Mouse (Mus musculus) testis, adult 2 months (tissue): Measurements from ENCODE around the gene AY761185. TPM values are rescaled to one million over a fixed set of nuclear protein-coding genes. Genes with fewer than 3 reads are reported as not detected.
"Not testable (repeated sequence)": the region's sequence is repeated elsewhere in the genome, so short reads cannot be mapped to it uniquely, and the experiment has no call there.

ENCODE experiments used
- H3K27ac ChIP-seq: fragments of 200-500 bp; 2 replicates; pipeline ENCODE4 v1.5.1; 2012; ENCODE audit warnings: low read depth, low read length; ENCODE audit not compliant: control insufficient read depth, insufficient read depth
- H3K27me3 ChIP-seq: fragments of 200-500 bp; 2 replicates; pipeline ENCODE4 v1.6.1; 2012; ENCODE audit warnings: mild to moderate bottlenecking, low read length, moderate library complexity; ENCODE audit not compliant: control insufficient read depth, insufficient read depth
- H3K36me3 ChIP-seq: fragments of 200-500 bp; 2 replicates; pipeline ENCODE4 v1.6.1; 2012; ENCODE audit warnings: mild to moderate bottlenecking, low read length; ENCODE audit not compliant: control insufficient read depth, insufficient read depth
- H3K4me1 ChIP-seq: fragments of 200-500 bp; 2 replicates; pipeline ENCODE4 v1.6.1; 2012; ENCODE audit warnings: low read length; ENCODE audit not compliant: control insufficient read depth, insufficient read depth
- H3K4me3 ChIP-seq: fragments of 200-500 bp; 2 replicates; pipeline ENCODE4 v1.5.1; 2012; ENCODE audit warnings: low read depth, mild to moderate bottlenecking, low read length, moderate library complexity, mixed read lengths; ENCODE audit not compliant: control insufficient read depth
- CTCF ChIP-seq: fragments of 200-500 bp; IDR thresholded peaks from 2 replicates; pipeline ENCODE4 v1.5.1; 2012; ENCODE audit warnings: low read depth, mild to moderate bottlenecking, inconsistent platforms, low read length, moderate library complexity; ENCODE audit not compliant: control insufficient read depth, insufficient read depth, insufficient replicate concordance
- POLR2A ChIP-seq: fragments of 200-500 bp; IDR thresholded peaks from 2 replicates; pipeline ENCODE4 v1.6.1; 2012; ENCODE audit warnings: low read depth, mild to moderate bottlenecking, inconsistent platforms, low read length, moderate library complexity; ENCODE audit not compliant: control insufficient read depth
- polyA plus RNA-seq: library from polyadenylated mRNA; depleted of rRNA; stranded (reverse); fragments of >200 nt; gene quantifications from 2 replicates; pipeline ENCODE4 v1.2.3, GENCODE M21; 2012; rRNA removed

AY761185 gene
- polyA plus RNA-seq = 14.3 TPM in 1 of 2 replicates, not detected in the other

GRCm38 (mm10) chr8:20944610-20945009 is at the start of gene AY761185:
Gene AY761185, minus strand, starts transcription at chr8:20944710.
- H3K4me3 ChIP-seq = no peak within 1 kb of the TSS
- H3K4me1 ChIP-seq = no peaks in the 10 kb centered on the region
- no peak within 1 kb of the TSS for H3K27ac ChIP-seq
- H3K36me3 ChIP-seq = no peaks in the 10 kb centered on the region
- TF ChIP-seq CTCF = no peak
- no peak for TF ChIP-seq POLR2A
- H3K27me3 ChIP-seq = no peaks in the 10 kb centered on the region

DNA sequence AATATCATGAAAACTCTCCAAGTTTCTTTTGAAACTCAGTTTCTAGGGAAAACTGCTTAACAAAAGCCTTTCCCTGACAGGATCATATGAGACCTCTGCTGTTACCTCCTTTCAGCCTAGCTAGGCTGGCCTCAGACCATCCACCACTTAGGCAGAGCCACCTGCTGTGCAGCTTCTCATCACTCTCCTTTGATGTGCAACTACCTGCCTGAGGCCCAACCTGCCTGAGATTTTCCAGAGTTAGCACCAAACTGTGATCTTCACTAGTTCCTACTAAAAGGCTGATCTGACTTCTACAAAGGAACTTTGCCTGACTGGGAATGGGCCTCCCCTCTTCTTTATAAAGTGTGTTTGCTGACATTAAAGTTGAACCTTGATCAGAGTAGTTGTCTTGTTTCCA is 49.5 kb upstream of the AY761185 start:
- H3K4me3 ChIP-seq, H3K27ac ChIP-seq, H3K27me3 ChIP-seq, H3K36me3 ChIP-seq, H3K4me1 ChIP-seq: not testable (repeated sequence)

GRCm38 (mm10) chr8:20979846-20980245 is 35.3 kb upstream of the AY761185 start:
- no peaks in the 10 kb centered on the region for H3K4me1 ChIP-seq
- no peak overlapping the region for H3K4me3 ChIP-seq

GRCm38 (mm10) chr8:20964531-20964930 is 20.0 kb upstream of the AY761185 start:
- no peak overlapping the region for H3K27ac ChIP-seq
- TF ChIP-seq POLR2A = no peak
- TF ChIP-seq CTCF = no peak
- H3K36me3 ChIP-seq = no peaks in the 10 kb centered on the region
- H3K4me3 ChIP-seq = no peak overlapping the region
- no peaks in the 10 kb centered on the region for H3K4me1 ChIP-seq
- H3K27me3 ChIP-seq = no peaks in the 10 kb centered on the region

More at GRCm38 (mm10) chr8:20979846-20980245, 35.3 kb upstream of the AY761185 start:
- H3K27ac ChIP-seq = no peak overlapping the region
- H3K27me3 ChIP-seq = no peaks in the 10 kb centered on the region
- no peak for TF ChIP-seq POLR2A
- TF ChIP-seq CTCF = no peak
- H3K36me3 ChIP-seq = no peaks in the 10 kb centered on the region

GRCm38 (mm10) chr8:20921971-20922370 is 22.5 kb downstream of the AY761185 start, which contains the start of gene Gm6040:
Gene Gm6040, minus strand, starts transcription at chr8:20922071.
- TF ChIP-seq POLR2A = no peak
- H3K4me3 ChIP-seq = no peak within 1 kb of the TSS
- H3K4me1 ChIP-seq = no peaks in the 10 kb centered on the region
- H3K36me3 ChIP-seq = no peaks in the 10 kb centered on the region
- no peak within 1 kb of the TSS for H3K27ac ChIP-seq
- H3K27me3 ChIP-seq = no peaks in the 10 kb centered on the region

GRCm38 (mm10) chr8:20912288-20912687 is 32.2 kb downstream of the AY761185 start:
- Histone ChIP-seq H3K4me3 (no peak overlapping the region), H3K36me3 (no peaks in the 10 kb centered on the region), H3K4me1 (no peaks in the 10 kb centered on the region), H3K27ac (no peak overlapping the region), H3K27me3 (no peaks in the 10 kb centered on the region)
- no peak for TF ChIP-seq CTCF
- TF ChIP-seq POLR2A = no peak

GRCm38 (mm10) chr8:20908256-20908655 is 36.3 kb downstream of the AY761185 start:
- Histone ChIP-seq H3K36me3 (no peaks in the 10 kb centered on the region), H3K27me3 (no peaks in the 10 kb centered on the region), H3K4me1 (peaks cover 2% of the 10 kb centered on the region), H3K4me3 (no peak overlapping the region), H3K27ac (no peak overlapping the region)
- no peak for TF ChIP-seq POLR2A
- TF ChIP-seq CTCF = no peak

DNA sequence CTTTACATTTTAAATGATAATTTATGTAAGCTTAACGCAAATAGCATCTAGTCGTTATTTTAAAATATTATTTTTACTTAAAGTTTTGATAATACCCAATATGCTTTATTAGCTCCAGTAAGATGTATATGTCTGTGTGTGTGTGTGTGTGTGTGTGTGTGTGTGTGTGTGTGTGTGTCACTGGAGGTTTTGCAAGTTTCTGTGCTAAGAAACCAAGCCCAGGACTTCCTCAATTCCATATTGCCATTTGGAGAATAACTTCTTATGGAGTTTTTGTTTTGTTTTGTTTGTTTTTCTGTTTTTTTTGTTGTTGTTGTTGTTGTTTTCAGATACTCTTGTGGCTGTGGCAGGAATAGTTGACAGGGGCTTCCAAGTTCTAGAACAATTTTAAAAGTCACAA is 37.4 kb downstream of the AY761185 start:
- no peak for TF ChIP-seq CTCF
- TF ChIP-seq POLR2A = no peak
- Histone ChIP-seq H3K27ac (no peak overlapping the region), H3K36me3 (no peaks in the 10 kb centered on the region), H3K27me3 (no peaks in the 10 kb centered on the region), H3K4me3 (no peak overlapping the region), H3K4me1 (peaks cover 2% of the 10 kb centered on the region)
